Mouse (Mus musculus): ENCODE data around the gene Pef1.

Gene Pef1

GRCm38 (mm10) chr4:130102111-130102651 lies at the start of gene Pef1:
Gene Pef1, plus strand, starts transcription at chr4:130102558.
- DNase-seq = peak; percentile 22

- no peak for DNase-seq
Measured at GRCm38 (mm10) chr4:130053111-130053510, 49.2 kb upstream of the Pef1 start.

- DNase-seq = no peak
Measured at GRCm38 (mm10) chr4:130054727-130055126, 47.6 kb upstream of the Pef1 start.

- no peak for DNase-seq
Measured at GRCm38 (mm10) chr4:130055160-130056010, 47.0 kb upstream of the Pef1 start.

GRCm38 (mm10) chr4:130056011-130056322 lies 46.4 kb upstream of the Pef1 start:
- no peak for DNase-seq

- no peak for DNase-seq
Measured at GRCm38 (mm10) chr4:130056471-130056870, 45.9 kb upstream of the Pef1 start.

GRCm38 (mm10) chr4:130060937-130061336 lies 41.4 kb upstream of the Pef1 start:
- no peak for DNase-seq

- DNase-seq = no peak
Measured at GRCm38 (mm10) chr4:130063191-130063590, 39.2 kb upstream of the Pef1 start.

- peak; percentile 29 for DNase-seq
Measured at GRCm38 (mm10) chr4:130066816-130067215, 35.5 kb upstream of the Pef1 start.

- no peak for DNase-seq
Measured at GRCm38 (mm10) chr4:130070523-130070922, 31.8 kb upstream of the Pef1 start.

- no peak for DNase-seq
Measured at GRCm38 (mm10) chr4:130071758-130072157, 30.6 kb upstream of the Pef1 start.

- no peak for DNase-seq
Measured at GRCm38 (mm10) chr4:130073367-130073766, 29.0 kb upstream of the Pef1 start.

GRCm38 (mm10) chr4:130074761-130075515 lies 27.4 kb upstream of the Pef1 start:
- DNase-seq = no peak

- no peak for DNase-seq
Measured at GRCm38 (mm10) chr4:130076856-130077255, 25.5 kb upstream of the Pef1 start.

- no peak for DNase-seq
Measured at GRCm38 (mm10) chr4:130078816-130079485, 23.4 kb upstream of the Pef1 start.

GRCm38 (mm10) chr4:130079521-130079920 lies 22.8 kb upstream of the Pef1 start:
- DNase-seq = no peak

- no peak for DNase-seq
Measured at GRCm38 (mm10) chr4:130081345-130082190, 20.8 kb upstream of the Pef1 start.

GRCm38 (mm10) chr4:130082211-130082610 lies 20.1 kb upstream of the Pef1 start:
- no peak for DNase-seq

GRCm38 (mm10) chr4:130084331-130084945 lies 17.9 kb upstream of the Pef1 start:
- no peak for DNase-seq

- DNase-seq = no peak
Measured at GRCm38 (mm10) chr4:130085246-130085820, 17.0 kb upstream of the Pef1 start.

- DNase-seq = peak; percentile 85
Measured at GRCm38 (mm10) chr4:130087293-130087692, 15.1 kb upstream of the Pef1 start.

GRCm38 (mm10) chr4:130095137-130095536 lies 7.2 kb upstream of the Pef1 start:
- peak; percentile 26 for DNase-seq

All from embryo, embryonic 11 days (tissue).